Mouse (Mus musculus): ENCODE measurements around the gene Hoxb4. TPM values are rescaled to one million over a fixed set of nuclear protein-coding genes. Genes with fewer than 3 reads are reported as not detected.
A peak's percentile ranks its signal among the peaks of the same experiment; 100 is the strongest.

The Hoxb4 gene
- polyA plus RNA-seq (2015; fragmentation: Nextera tagmentation; extraction: Ambion mirVana) = 0.09 and 0.20 TPM in 2 replicates

- DNase-seq (ENCODE audit: low spot score) = no peak
Measured at GRCm38 (mm10) chr11:96317608-96318367, at the start of gene Hoxb4. TSS of gene Hoxb4 (plus strand) at chr11:96318267.

- no peak for DNase-seq (ENCODE audit: low spot score)
Measured at GRCm38 (mm10) chr11:96269869-96270268, 48.2 kb upstream of the Hoxb4 start.

GRCm38 (mm10) chr11:96270996-96271540, 47.0 kb upstream of the Hoxb4 start, which contains the start of gene Hoxb9:
TSS of gene Hoxb9 (plus strand) at chr11:96271457.
- no peak for DNase-seq (ENCODE audit: low spot score)

GRCm38 (mm10) chr11:96271541-96272011, 46.5 kb upstream of the Hoxb4 start:
- DNase-seq (ENCODE audit: low spot score) = no peak

- DNase-seq (ENCODE audit: low spot score) = no peak
Measured at GRCm38 (mm10) chr11:96272024-96272921, 45.8 kb upstream of the Hoxb4 start.

- DNase-seq (ENCODE audit: low spot score) = no peak
Measured at GRCm38 (mm10) chr11:96274428-96274827, 43.6 kb upstream of the Hoxb4 start.

GRCm38 (mm10) chr11:96275896-96276295, 42.2 kb upstream of the Hoxb4 start:
- no peak for DNase-seq (ENCODE audit: low spot score)

GRCm38 (mm10) chr11:96277151-96278044, 40.7 kb upstream of the Hoxb4 start:
- no peak for DNase-seq (ENCODE audit: low spot score)

- DNase-seq (ENCODE audit: low spot score) = no peak
Measured at GRCm38 (mm10) chr11:96278324-96278723, 39.7 kb upstream of the Hoxb4 start.

- DNase-seq (ENCODE audit: low spot score) = peak; percentile 81
Measured at GRCm38 (mm10) chr11:96278773-96279172, 39.3 kb upstream of the Hoxb4 start.

GRCm38 (mm10) chr11:96279421-96280233, 38.4 kb upstream of the Hoxb4 start:
- no peak for DNase-seq (ENCODE audit: low spot score)

GRCm38 (mm10) chr11:96280399-96281378, 37.4 kb upstream of the Hoxb4 start:
- no peak for DNase-seq (ENCODE audit: low spot score)

GRCm38 (mm10) chr11:96281396-96281795, 36.7 kb upstream of the Hoxb4 start:
- DNase-seq (ENCODE audit: low spot score) = no peak

- no peak for DNase-seq (ENCODE audit: low spot score)
Measured at GRCm38 (mm10) chr11:96281855-96282570, 36.1 kb upstream of the Hoxb4 start, which contains the start of gene Hoxb8. TSS of gene Hoxb8 (plus strand) at chr11:96281905.

GRCm38 (mm10) chr11:96282795-96283430, 35.2 kb upstream of the Hoxb4 start:
- DNase-seq (ENCODE audit: low spot score) = no peak

- DNase-seq (ENCODE audit: low spot score) = peak; percentile 29
Measured at GRCm38 (mm10) chr11:96284041-96284749, 33.9 kb upstream of the Hoxb4 start.

Measured in thymus, postnatal 0 days (tissue).